Mouse (Mus musculus): ENCODE data around the gene Atp6v1b1. TPM values are rescaled to one million over a fixed set of nuclear protein-coding genes. Genes with fewer than 3 reads are reported as not detected.
A peak's percentile ranks its signal among the peaks of the same experiment; 100 is the strongest.

Atp6v1b1 gene
- polyA plus RNA-seq (2012; rRNA removed): 0.35 and 0.36 TPM in 2 replicates

DNA sequence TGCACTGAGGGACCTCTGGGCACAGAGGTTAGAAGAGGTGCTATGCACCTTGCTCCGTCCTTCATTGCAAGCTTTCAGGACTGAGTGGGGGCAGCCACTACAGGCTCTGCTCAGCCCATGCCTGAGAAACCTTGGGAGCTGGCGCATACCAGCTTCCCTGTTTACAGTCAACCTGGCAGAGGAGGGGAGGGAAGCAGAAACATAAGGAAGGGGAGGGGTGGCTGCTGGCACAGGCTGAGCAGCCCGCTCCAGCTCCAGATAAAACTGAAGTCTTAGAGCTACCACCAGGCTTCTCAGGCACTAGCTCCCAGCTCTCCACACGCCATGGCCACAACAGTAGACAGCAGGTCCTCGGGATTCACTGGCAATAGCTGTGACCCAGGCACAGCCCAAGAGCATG is at the start of gene Atp6v1b1:
Gene Atp6v1b1 (plus strand): TSS at position 230 of the 400 bp plus-strand sequence.
- DNase-seq: no peak
- no peak within 1 kb of the TSS for H3K27ac ChIP-seq (ENCODE audit: control insufficient read depth, insufficient read depth, low read length)
- H3K36me3 ChIP-seq (ENCODE audit: control insufficient read depth, insufficient read depth, low read length): no peaks in the 10 kb centered on the region
- no peak for TF ChIP-seq POLR2A (IDR thresholded peaks at IDR 0.05; ENCODE audit: control insufficient read depth, extremely low read depth, insufficient read depth, low read length, poor library complexity)
- TF ChIP-seq CTCF (IDR thresholded peaks at IDR 0.05; ENCODE audit: borderline replicate concordance, control insufficient read depth, extremely low read depth, insufficient read depth, low read length, poor library complexity): no peak
- no peaks in the 10 kb centered on the region for H3K27me3 ChIP-seq (ENCODE audit: control insufficient read depth, insufficient read depth, low read length)
- H3K4me3 ChIP-seq (ENCODE audit: control insufficient read depth, insufficient read depth, low read length): no peak within 1 kb of the TSS
- H3K4me1 ChIP-seq (replicated peaks; ENCODE audit: control insufficient read depth, insufficient read depth, low read length): no peaks in the 10 kb centered on the region
- 92% methylated on average over 5 of the region's 5 CpGs for WGBS

DNA sequence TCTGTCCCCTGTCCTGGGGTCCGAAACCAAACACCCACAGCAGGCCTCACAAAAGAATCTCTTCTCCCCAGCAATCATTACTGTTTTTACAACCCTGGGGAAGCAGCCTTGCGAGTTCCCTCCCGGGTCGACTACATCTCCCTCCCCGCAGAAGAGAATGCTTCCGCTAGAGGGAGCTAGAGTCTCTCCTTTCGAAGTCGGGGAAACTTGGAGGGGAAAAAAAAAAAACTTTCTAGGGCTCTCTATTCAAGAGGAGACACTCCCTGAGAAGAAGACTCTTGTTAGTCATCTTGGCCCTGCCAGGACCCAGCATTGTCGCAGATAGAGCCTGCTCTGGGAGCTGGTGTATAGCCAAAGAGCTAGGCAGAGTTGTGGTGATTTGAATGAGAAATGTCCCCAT is 49.0 kb upstream of the Atp6v1b1 start:
- TF ChIP-seq CTCF (IDR thresholded peaks at IDR 0.05; ENCODE audit: borderline replicate concordance, control insufficient read depth, extremely low read depth, insufficient read depth, low read length, poor library complexity): no peak
- no peak for TF ChIP-seq POLR2A (IDR thresholded peaks at IDR 0.05; ENCODE audit: control insufficient read depth, extremely low read depth, insufficient read depth, low read length, poor library complexity)
- no peak overlapping the region for H3K27ac ChIP-seq (ENCODE audit: control insufficient read depth, insufficient read depth, low read length)
- peak; percentile 56 for DNase-seq
- no peaks in the 10 kb centered on the region for H3K36me3 ChIP-seq (ENCODE audit: control insufficient read depth, insufficient read depth, low read length)
- H3K27me3 ChIP-seq (ENCODE audit: control insufficient read depth, insufficient read depth, low read length): peaks cover 31% of the 10 kb centered on the region
- WGBS: 1% methylated on average over 9 of the region's 9 CpGs
- no peaks in the 10 kb centered on the region for H3K4me1 ChIP-seq (replicated peaks; ENCODE audit: control insufficient read depth, insufficient read depth, low read length)
- no peak overlapping the region for H3K4me3 ChIP-seq (ENCODE audit: control insufficient read depth, insufficient read depth, low read length)

- H3K4me3 ChIP-seq (ENCODE audit: control insufficient read depth, insufficient read depth, low read length): no peak overlapping the region
- TF ChIP-seq POLR2A (IDR thresholded peaks at IDR 0.05; ENCODE audit: control insufficient read depth, extremely low read depth, insufficient read depth, low read length, poor library complexity): no peak
- TF ChIP-seq CTCF (IDR thresholded peaks at IDR 0.05; ENCODE audit: borderline replicate concordance, control insufficient read depth, extremely low read depth, insufficient read depth, low read length, poor library complexity): no peak
- 17% methylated on average over 3 of the region's 3 CpGs for WGBS
- H3K4me1 ChIP-seq (replicated peaks; ENCODE audit: control insufficient read depth, insufficient read depth, low read length): no peaks in the 10 kb centered on the region
- no peak overlapping the region for H3K27ac ChIP-seq (ENCODE audit: control insufficient read depth, insufficient read depth, low read length)
- peaks cover 31% of the 10 kb centered on the region for H3K27me3 ChIP-seq (ENCODE audit: control insufficient read depth, insufficient read depth, low read length)
- no peaks in the 10 kb centered on the region for H3K36me3 ChIP-seq (ENCODE audit: control insufficient read depth, insufficient read depth, low read length)
- no peak for DNase-seq
These were observed 47.1 kb upstream of the Atp6v1b1 start for GRCm38 (mm10) chr6:83695731-83696130.

DNA sequence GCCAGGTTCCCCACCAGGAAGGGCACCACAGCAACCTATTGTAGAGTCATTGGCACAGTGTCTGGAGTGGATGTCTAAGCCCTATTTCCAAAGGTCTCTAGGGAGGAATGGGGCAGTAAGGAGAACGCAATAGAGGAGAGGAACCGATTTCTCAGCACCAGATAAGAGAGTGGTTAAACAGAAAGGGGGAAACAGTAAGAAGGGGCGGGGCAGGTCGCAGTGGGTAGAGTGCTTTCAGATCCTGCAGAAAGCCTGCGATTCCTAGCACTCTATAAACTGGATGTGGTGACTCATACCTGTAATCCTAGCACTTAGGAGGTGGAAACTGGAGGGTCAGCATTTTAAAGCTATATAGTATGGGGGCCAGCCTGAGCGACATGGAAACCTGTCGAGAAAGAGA is 46.1 kb upstream of the Atp6v1b1 start:
- H3K4me1 ChIP-seq (replicated peaks; ENCODE audit: control insufficient read depth, insufficient read depth, low read length): no peaks in the 10 kb centered on the region
- DNase-seq: no peak
- TF ChIP-seq CTCF (IDR thresholded peaks at IDR 0.05; ENCODE audit: borderline replicate concordance, control insufficient read depth, extremely low read depth, insufficient read depth, low read length, poor library complexity): no peak
- TF ChIP-seq POLR2A (IDR thresholded peaks at IDR 0.05; ENCODE audit: control insufficient read depth, extremely low read depth, insufficient read depth, low read length, poor library complexity): no peak
- H3K27me3 ChIP-seq (ENCODE audit: control insufficient read depth, insufficient read depth, low read length): peaks cover 35% of the 10 kb centered on the region
- H3K27ac ChIP-seq (ENCODE audit: control insufficient read depth, insufficient read depth, low read length): no peak overlapping the region
- H3K4me3 ChIP-seq (ENCODE audit: control insufficient read depth, insufficient read depth, low read length): no peak overlapping the region
- 3% methylated on average over 7 of the region's 7 CpGs for WGBS
- no peaks in the 10 kb centered on the region for H3K36me3 ChIP-seq (ENCODE audit: control insufficient read depth, insufficient read depth, low read length)

DNA sequence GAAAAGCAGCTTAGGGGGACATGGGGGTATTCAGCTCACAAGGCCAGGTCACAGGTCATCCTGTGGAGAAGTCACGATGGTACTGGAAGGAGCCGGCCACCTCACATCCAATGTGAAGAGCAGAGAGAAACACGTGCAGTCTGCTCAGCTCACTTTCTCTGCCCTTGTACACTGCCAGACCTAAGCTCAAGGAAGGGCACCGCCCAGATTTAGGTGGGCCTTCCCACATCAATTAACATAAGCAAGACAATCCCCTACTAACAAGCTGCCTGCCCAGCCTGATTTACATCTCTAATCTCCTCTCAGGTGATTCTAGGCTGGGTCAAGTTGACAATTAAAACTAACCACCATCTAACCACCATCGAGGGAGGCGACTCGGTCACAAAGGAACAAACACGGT is 44.9 kb upstream of the Atp6v1b1 start:
- no peak for DNase-seq
- no peak for TF ChIP-seq POLR2A (IDR thresholded peaks at IDR 0.05; ENCODE audit: control insufficient read depth, extremely low read depth, insufficient read depth, low read length, poor library complexity)
- no peak for TF ChIP-seq CTCF (IDR thresholded peaks at IDR 0.05; ENCODE audit: borderline replicate concordance, control insufficient read depth, extremely low read depth, insufficient read depth, low read length, poor library complexity)
- Histone ChIP-seq H3K27ac (ENCODE audit: control insufficient read depth, insufficient read depth, low read length) (no peak overlapping the region), H3K36me3 (ENCODE audit: control insufficient read depth, insufficient read depth, low read length) (no peaks in the 10 kb centered on the region), H3K27me3 (ENCODE audit: control insufficient read depth, insufficient read depth, low read length) (peaks cover 38% of the 10 kb centered on the region), H3K4me1 (replicated peaks; ENCODE audit: control insufficient read depth, insufficient read depth, low read length) (no peaks in the 10 kb centered on the region), H3K4me3 (ENCODE audit: control insufficient read depth, insufficient read depth, low read length) (no peak overlapping the region)
- WGBS: 13% methylated on average over 8 of the region's 8 CpGs

- 11% methylated on average over 5 of the region's 5 CpGs for WGBS
- DNase-seq: no peak
- no peaks in the 10 kb centered on the region for H3K4me1 ChIP-seq (replicated peaks; ENCODE audit: control insufficient read depth, insufficient read depth, low read length)
- peaks cover 42% of the 10 kb centered on the region for H3K27me3 ChIP-seq (ENCODE audit: control insufficient read depth, insufficient read depth, low read length)
- TF ChIP-seq CTCF (IDR thresholded peaks at IDR 0.05; ENCODE audit: borderline replicate concordance, control insufficient read depth, extremely low read depth, insufficient read depth, low read length, poor library complexity) (no peak), POLR2A (IDR thresholded peaks at IDR 0.05; ENCODE audit: control insufficient read depth, extremely low read depth, insufficient read depth, low read length, poor library complexity) (no peak)
- H3K4me3 ChIP-seq (ENCODE audit: control insufficient read depth, insufficient read depth, low read length): no peak overlapping the region
- H3K27ac ChIP-seq (ENCODE audit: control insufficient read depth, insufficient read depth, low read length): no peak overlapping the region
- H3K36me3 ChIP-seq (ENCODE audit: control insufficient read depth, insufficient read depth, low read length): no peaks in the 10 kb centered on the region
These were observed 42.8 kb upstream of the Atp6v1b1 start for GRCm38 (mm10) chr6:83699971-83700370.

- no peak overlapping the region for H3K4me3 ChIP-seq (ENCODE audit: control insufficient read depth, insufficient read depth, low read length)
- peaks cover 44% of the 10 kb centered on the region for H3K27me3 ChIP-seq (ENCODE audit: control insufficient read depth, insufficient read depth, low read length)
- TF ChIP-seq POLR2A (IDR thresholded peaks at IDR 0.05; ENCODE audit: control insufficient read depth, extremely low read depth, insufficient read depth, low read length, poor library complexity) (no peak), CTCF (IDR thresholded peaks at IDR 0.05; ENCODE audit: borderline replicate concordance, control insufficient read depth, extremely low read depth, insufficient read depth, low read length, poor library complexity) (no peak)
- H3K27ac ChIP-seq (ENCODE audit: control insufficient read depth, insufficient read depth, low read length): no peak overlapping the region
- no peaks in the 10 kb centered on the region for H3K4me1 ChIP-seq (replicated peaks; ENCODE audit: control insufficient read depth, insufficient read depth, low read length)
- WGBS: 6% methylated on average over 11 of the region's 11 CpGs
- H3K36me3 ChIP-seq (ENCODE audit: control insufficient read depth, insufficient read depth, low read length): no peaks in the 10 kb centered on the region
- DNase-seq: no peak
These were observed 41.8 kb upstream of the Atp6v1b1 start for GRCm38 (mm10) chr6:83701001-83701400.
